Mouse (Mus musculus) spleen, postnatal 36 days (tissue): ENCODE data around the gene Cwc22.

Source experiments
- DNase-seq, 2 experiments: peaks; one replicate each; pipeline ENCODE4 v3.0.0; 2022; ENCODE audit warnings: low spot score in 2 of 2, mixed read lengths in 1 of 2

The Cwc22 gene

GRCm38 (mm10) chr2:77969956-77970355 is 23.8 kb upstream of the Cwc22 start:
- DNase-seq: no peak

DNA sequence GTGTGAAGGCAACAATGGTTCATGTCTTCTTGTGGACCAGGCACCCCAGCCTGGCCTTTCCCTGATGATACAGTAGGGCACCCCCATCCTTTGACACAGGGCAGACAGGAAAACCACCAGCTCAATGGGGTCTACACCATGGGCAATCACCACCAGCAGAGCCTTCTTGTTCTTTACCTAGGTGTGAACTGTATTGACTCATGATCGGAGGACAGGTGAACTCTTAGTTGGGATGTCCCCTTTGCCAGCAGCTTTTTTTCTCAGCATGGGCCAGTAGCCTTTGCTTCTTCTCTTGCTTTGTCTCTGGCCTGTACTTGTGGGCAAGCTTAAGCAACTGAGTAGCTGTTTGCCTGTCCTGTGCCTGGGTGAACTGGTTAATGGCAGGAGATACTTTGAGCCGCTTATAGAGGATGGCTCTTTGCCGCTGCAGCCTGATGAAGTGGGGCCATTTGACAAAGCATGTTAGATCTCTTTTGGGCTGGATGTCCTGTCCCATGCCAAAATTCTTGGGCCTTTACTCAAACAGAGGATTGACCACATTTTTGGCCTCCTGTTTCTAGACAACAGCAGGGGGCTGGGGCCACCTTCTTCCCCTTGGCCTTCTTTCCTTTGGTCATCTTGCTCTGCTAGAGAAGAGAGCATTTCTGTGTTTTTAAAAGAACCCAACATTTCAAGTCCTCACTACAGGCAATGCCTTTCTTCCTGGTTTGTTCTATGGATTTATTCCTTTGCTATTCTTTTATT is 16.4 kb upstream of the Cwc22 start:
- no peak for DNase-seq

GRCm38 (mm10) chr2:77961256-77961655 is 15.1 kb upstream of the Cwc22 start:
- DNase-seq: no peak

GRCm38 (mm10) chr2:77960711-77961110 is 14.5 kb upstream of the Cwc22 start:
- DNase-seq: no peak

DNA sequence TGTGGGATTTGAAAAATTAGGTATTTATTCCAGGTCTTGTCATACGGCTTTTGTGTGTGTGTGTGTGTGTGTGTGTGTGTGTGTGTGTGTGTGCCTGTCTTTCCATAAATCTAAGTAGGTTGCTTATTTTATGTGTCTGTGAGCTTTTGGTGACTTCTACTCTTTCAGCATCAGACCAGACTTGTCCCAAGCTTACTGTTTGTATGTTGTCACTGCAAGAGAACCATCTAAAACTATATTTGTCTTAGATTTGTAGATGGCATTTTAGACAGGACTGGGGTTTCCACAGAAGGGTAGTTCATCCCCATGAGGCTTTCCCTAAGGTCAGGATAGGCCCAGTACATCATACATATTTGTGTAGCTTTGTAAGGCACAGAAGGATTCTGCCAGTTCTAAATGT is 13.2 kb upstream of the Cwc22 start:
- DNase-seq: no peak

DNA sequence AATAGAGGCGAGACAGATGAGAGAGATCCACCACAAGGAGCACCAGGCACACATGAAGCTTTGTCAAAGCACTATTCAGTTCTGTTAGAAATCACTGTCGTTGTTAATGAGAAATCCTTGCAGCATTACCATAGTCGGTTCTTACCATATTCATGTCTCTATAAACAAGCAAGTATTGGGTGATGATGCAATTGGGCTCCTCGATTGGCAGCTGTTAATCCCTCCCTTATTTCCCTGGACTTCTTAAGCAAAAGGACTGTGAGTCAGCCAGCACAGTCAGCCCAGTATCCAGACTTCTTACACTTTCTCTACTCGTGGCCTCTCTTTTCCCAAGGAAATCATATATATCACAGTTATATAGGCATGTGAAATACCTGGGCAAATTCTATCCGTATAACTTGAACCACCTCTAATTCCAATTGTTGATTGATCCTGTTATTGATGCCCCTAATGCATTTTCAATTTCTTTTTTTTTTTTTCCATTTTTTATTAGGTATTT is 5.3 kb upstream of the Cwc22 start:
- no peak for DNase-seq

- DNase-seq: no peak
Measured at GRCm38 (mm10) chr2:77950111-77950510, 3.9 kb upstream of the Cwc22 start.

GRCm38 (mm10) chr2:77949521-77949920 is 3.3 kb upstream of the Cwc22 start:
- DNase-seq: no peak

GRCm38 (mm10) chr2:77948921-77949320 is 2.7 kb upstream of the Cwc22 start:
- no peak for DNase-seq

DNA sequence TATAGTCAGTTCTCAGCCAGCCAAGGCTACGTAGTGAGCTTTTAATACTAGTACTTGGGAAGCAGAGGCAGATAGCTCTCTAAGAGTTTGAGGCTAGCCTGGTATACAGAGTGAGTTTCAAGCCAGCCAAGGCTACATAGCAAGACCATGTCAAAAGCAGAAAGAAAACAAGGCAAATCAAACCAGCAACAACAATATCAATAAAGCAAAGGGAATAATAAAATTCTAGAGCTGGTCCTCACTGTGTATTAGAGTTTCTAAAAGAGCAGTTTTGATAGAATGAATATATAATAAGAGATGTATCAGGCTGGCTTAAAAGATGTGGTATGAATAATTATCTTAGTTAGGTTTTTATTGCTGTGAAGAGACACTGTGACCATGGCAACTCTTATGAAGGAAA is 2.0 kb upstream of the Cwc22 start:
- no peak for DNase-seq

DNA sequence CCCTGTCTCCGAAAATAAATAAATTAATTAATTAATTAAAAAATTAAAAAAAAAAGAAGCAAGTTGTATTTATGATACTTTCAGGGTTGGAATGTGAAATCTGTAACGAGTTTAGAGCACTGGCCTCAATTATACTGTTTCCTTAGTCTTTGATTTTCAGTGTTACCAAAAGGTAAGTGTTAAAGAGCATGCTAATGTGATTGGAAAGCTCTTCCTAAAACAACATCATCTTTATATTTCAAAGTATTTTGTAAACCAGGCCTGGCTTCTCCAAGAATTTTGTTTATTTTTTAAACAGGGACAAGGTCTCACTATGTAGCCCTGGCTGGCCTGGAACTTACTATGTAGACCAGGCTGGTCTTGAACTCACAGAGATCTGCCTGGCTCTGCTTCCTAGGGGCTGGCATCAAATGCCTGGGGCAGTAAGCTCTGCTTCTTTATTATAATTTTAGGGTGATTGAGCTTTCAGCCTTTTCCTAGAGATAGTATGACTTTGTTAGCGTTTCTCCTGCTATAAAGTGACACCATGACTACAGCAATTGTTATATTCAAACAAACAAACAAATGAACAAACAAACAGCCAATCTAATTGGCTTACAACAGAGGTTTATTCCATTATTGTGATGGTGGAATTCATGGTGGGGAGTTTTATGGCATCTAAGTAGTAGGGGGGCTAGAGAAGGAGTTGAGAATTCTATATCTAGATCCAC is 1.1 kb upstream of the Cwc22 start:
- DNase-seq: no peak

- no peak for DNase-seq
Measured at GRCm38 (mm10) chr2:77944860-77945595, 1.1 kb downstream of the Cwc22 start.

DNA sequence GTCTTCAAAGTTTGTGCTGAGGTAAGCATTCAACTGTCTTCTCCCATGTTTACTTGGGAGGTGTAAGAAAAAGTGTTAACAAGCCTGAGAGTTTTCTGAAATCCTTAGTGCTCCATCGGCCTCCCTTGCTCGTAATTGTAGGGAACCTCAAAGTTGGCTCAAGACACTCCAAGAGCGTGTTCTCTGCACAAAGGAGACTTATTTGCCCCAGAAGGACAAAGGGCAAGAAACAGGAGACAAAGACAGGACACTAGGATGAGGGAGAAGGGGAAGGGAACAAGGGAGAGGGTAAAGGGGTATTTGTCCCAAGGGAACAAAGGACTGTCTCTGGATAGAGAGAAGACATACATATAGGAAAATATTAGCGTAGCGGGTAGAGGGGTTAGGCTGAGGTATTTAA is 1.9 kb downstream of the Cwc22 start:
- no peak for DNase-seq

GRCm38 (mm10) chr2:77941944-77942343 is 4.2 kb downstream of the Cwc22 start:
- DNase-seq: no peak

DNA sequence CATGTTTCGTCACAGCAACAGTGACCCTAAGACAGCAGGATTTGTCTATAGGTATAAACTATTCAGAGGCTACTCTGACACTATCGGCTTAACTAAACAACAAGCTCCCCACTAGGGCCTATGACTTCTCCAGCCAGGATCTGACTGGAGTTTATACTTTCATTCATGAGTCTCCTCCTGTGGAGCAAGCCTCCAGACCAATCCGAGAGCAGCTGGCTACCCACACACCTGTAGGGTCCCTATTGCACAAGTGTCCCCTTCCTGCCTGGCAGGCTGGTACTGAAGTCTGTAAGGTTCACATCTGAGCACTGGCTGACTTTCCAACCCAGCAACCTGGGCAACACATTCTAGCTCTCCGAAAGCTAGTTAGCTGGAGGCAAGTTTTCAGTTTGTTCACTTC is 7.9 kb downstream of the Cwc22 start:
- DNase-seq: no peak

DNA sequence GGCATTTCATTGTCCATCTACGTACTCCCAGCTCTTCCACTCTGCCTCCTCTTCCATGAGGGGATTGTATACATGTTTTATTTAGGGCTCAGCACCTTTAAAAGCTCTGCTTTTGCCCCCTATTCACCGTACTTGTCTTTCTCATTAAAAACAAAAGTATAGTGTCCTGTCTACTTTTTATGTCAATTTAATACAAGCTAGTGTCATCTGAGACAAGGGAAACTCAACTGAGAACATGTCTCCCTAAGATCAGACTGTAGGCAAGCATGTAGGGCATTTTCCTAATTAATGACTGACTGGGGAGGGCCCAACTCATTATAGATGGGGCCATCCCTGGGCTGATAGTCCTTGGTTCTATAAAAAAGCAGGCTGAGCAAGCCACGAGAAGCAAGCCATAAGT is 8.4 kb downstream of the Cwc22 start:
- DNase-seq: no peak

- no peak for DNase-seq
Measured at GRCm38 (mm10) chr2:77934138-77934537, 12.0 kb downstream of the Cwc22 start.

GRCm38 (mm10) chr2:77933630-77934029 is 12.5 kb downstream of the Cwc22 start:
- DNase-seq: no peak

- DNase-seq: no peak
Measured at GRCm38 (mm10) chr2:77931958-77932357, 14.2 kb downstream of the Cwc22 start.

GRCm38 (mm10) chr2:77928352-77928751 is 17.8 kb downstream of the Cwc22 start:
- no peak for DNase-seq

- no peak for DNase-seq
Measured at GRCm38 (mm10) chr2:77926468-77926867, 19.7 kb downstream of the Cwc22 start.

DNA sequence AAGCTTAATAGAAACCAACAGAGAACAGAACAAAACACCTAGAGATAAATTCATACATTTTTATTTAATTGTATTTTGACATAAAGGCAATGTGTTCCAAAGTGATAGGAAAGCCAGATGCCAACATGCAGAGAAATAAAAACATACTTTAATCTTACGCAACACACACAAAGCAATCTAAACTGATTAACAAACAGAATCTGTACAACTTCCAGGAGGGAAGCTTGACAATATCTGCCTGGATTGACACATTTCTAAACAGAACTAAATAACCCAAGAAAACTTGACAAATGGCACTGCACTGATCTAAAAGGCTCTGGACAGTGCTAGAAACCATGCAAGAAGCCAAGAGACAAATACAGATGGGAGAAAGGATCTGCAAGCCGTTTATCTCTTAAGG is 20.2 kb downstream of the Cwc22 start:
- no peak for DNase-seq
